Mouse (Mus musculus): ENCODE data around the gene Lmntd1.

- TF ChIP-seq CTCF (IDR thresholded peaks at IDR 0.05; ENCODE audit: low read depth, low read length) (no peak), POLR2A (IDR thresholded peaks at IDR 0.05; ENCODE audit: insufficient read depth, low read length) (no peak), EP300 (IDR thresholded peaks at IDR 0.05; ENCODE audit: insufficient read depth, low read depth, low read length) (no peak)
These were observed 112.4 kb downstream of the Lmntd1 start for GRCm38 (mm10) chr6:145501751-145502150.

All from ES-Bruce4 (cell line).